Mouse (Mus musculus) layer of hippocampus, adult 11-12 months (tissue): ENCODE data around the gene Birc5.

Experiments
- DNase-seq: peaks from one replicate; pipeline ENCODE4 v3.0.0; 2022; ENCODE audit warnings: low spot score

Gene Birc5

DNA sequence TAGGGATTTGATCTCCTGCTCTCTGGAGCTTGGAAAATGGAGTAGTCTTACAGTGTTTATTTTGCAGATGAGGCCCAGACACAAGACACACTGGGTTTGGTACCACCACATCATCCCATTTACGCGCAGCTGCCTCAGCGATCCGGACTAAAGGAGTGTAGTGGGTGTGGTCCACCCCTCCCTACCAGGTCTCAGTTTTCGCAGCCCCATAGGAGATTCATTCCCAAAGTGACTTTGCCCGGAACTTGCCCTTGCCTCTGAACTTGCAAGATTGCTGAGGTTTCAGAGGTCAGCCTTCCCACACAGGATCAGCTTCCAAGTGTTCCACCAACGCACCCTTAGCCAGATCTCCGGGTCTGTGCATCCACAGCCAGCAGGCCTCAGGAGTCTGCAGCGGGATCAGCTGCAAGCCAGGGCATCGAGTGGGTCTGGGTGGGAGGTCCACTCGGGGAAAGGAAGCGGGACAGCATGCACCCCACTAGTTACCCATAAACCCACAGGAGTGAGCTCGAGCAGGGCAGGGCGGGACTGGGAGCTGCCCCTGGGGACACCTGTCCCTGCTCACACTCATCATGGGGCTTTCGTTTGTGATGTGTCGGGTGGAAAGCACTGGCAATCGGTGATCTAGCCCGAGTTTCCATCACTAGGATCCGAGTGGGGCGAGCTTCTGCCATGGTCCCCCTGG lies 39.3 kb downstream of the Birc5 start:
- no peak for DNase-seq

DNA sequence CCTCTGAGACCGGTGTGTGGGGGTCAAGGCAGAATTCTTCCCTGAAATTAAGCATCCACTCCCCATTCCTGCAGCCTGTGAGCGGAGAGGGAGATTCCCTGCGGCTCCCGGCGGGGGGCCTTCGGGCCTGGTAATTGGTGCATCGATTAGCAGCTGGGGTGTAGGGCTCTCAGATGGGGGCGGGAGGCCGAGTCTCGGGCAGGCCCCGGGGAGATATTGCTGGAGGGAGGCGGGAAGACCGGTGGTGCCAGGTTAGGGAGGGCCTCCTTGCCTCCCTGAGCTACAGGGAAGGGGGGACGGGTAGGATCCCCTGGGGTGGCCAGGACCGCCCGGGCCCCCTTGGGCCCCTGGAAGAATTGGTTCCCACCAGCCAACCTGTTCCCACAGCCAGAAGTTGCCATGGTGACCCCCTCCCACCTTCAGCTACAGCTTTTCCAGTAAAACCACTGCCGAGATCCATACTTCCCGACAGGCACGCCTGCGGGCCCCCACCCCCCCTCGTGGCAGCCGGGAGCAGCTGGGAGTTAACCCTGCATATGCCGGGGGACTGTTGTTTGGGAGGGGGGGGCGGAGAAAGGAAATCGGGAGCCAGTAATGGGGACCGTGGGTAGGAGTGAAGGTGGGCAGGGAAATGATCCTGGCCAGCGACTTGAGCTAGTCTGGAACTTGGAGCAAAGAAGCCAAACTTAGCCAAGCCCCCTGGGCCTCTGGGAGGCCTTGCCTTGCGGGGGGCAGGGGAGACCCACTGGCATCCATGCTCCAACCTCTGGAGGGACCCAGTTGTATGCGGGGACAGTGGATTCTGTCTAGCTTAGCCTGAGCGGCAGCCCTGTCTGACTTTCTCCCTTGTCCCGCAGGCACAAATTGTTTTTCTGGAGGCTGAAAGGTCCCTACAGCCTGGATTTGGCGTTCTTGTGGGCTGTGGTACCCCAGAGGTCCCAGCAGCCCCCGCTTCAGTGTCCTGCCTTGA lies 40.1 kb downstream of the Birc5 start:
- DNase-seq = no peak

DNA sequence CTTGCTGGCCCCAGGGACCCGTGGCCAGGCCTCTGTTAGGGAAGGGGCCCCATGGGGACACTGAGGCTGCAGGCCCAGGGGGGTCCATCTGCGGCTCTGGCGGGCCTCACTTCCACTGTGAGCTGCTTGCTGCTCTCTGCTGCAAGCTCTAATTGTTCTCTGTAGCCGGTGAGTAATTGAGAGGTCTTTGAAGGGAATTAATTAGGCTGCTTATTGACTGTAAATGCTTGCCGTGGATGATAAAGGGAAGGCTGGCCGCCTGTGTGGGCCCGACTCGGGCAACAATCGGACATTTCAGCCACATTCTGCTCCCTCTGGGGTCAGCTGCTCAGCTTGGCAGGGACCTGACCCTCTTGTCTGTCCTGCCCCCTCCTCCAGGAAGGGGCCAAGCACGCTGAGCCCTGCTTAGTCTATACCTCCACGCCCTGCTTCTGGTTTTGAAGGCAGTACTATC lies 40.9 kb downstream of the Birc5 start:
- DNase-seq = no peak

DNA sequence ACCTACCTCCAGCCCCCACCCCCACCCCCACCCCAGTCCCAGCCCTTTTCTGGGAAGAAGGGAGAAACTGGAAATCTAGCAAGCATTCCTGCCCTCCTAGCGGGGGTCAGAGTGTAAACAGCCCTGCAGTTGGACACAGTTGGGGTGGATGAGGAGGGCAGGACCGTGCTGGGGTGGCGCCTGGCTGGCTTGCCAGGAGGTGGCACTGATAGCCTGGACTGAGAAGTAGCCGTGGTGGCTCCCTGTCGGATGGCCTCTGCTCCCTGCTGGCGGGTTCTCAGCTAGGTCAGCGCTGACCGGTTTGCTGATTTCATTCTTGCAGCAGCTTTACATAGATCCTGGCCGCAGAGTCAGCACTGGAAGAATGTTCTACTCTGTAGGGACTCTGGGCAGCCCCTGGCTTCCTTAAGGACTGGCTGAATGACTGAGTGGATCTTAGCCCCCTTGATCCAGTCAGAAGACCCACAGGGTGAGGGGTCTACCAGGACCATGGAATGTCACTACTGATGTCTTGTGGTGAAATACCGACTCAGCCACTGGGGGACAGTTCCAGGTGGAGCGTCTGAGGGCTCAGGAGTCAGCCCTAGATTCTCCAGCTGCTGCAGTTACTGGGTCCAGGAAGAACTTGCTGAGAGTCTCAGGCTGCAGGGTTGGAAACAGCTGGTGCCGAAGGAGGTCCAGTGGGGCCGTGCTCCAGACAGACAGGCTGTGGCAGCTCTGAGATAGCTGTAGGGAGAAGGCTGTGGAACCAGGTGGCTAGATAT lies 41.6 kb downstream of the Birc5 start:
- DNase-seq = no peak

GRCm38 (mm10) chr11:117891581-117892175 lies 42.6 kb downstream of the Birc5 start:
- no peak for DNase-seq

- no peak for DNase-seq
Observed at GRCm38 (mm10) chr11:117892199-117892598, 43.1 kb downstream of the Birc5 start.

GRCm38 (mm10) chr11:117894676-117895075 lies 45.6 kb downstream of the Birc5 start:
- no peak for DNase-seq

- DNase-seq = no peak
Observed at GRCm38 (mm10) chr11:117896533-117896932, 47.5 kb downstream of the Birc5 start.

DNA sequence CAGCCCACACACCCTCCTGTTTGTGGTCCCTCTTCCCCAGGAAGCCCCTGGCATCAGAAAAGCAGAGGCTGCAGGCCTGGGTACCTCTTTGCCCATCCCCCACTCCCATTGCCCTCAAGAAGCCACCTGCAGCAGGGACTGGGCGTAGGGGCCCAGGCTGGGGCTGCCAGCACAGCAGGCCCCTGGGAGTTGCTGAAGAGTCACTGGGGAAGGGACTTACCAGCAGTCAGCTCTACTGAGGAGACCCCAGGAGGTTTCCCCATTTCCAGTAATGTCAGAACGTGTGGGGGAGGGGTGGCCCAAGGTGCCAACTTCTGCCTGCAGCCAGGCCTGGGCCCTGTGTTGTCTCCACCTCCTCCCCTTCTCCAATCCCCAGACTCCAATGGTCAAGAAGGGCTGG lies 53.2 kb downstream of the Birc5 start:
- no peak for DNase-seq

- no peak for DNase-seq
Observed at GRCm38 (mm10) chr11:117904442-117904841, 55.4 kb downstream of the Birc5 start.
